Mouse (Mus musculus) thymus, postnatal 10 days (tissue): ENCODE results near the gene Trim27.

Experiments
- DNase-seq, 2 experiments: peaks; one replicate each; pipeline ENCODE4 v3.0.0; 2021; ENCODE audit warnings: low spot score in 2 of 2

Trim27 gene

DNA sequence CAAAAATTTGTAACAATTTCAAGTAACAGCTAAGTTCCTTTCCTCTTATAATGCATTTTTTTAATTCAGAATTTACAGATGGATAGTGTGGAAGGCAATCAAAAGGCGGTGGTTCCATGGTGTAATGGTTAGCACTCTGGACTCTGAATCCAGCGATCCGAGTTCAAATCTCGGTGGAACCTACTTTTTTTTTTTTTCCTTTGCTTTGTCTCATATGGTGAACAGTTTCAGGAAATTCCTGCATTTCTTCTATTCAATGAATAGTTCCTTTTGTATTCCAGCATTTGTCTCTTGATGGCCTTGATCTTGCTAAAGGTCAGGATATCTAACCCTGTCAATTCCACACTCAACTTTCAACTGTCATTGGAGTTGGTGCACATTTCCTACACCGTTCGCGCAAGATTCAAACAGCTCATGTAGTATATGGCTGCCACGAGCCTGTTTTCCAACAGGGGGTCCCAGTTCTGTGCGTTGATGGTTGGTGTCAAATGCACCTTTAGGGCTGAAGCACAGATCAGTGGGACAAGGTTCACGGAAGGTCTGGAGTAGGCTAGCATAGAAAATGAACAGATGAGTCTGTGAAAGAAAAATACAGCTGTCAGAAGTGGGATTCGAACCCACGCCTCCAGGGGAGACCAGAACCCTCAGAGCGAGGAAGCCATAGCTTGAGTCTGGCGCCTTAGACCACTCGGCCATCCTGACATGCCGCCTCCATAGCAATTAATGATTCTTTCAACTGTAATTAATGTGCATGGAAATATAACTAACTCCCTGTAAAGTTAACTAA is 6.8 kb upstream of the Trim27 start:
- DNase-seq, result peak in 1 of 2 experiments; percentile 56

DNA sequence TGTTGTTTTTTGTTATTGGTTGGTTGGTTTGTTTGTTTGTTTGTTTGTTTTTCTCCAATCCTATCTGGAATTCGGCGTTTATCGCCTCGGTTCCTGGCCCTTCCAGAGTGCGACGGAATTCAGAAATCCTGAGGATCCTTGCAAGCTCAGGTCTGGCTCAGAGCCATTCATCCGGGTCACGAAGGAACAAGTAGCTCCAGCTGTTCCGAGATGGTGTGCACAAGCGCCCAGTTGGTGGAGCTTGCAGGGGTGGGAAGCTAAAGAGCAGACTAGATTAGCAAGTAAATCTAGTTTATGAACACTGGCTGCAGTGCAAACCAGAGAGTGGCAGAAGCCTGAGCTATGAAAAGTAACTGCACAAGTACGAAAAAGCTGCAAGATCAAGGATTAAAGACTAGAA is 6.2 kb upstream of the Trim27 start:
- DNase-seq, result no peak

GRCm38 (mm10) chr13:21176733-21177132 is 2.5 kb upstream of the Trim27 start:
- DNase-seq, result no peak

GRCm38 (mm10) chr13:21177657-21178056 is 1.6 kb upstream of the Trim27 start:
- DNase-seq, result no peak

DNA sequence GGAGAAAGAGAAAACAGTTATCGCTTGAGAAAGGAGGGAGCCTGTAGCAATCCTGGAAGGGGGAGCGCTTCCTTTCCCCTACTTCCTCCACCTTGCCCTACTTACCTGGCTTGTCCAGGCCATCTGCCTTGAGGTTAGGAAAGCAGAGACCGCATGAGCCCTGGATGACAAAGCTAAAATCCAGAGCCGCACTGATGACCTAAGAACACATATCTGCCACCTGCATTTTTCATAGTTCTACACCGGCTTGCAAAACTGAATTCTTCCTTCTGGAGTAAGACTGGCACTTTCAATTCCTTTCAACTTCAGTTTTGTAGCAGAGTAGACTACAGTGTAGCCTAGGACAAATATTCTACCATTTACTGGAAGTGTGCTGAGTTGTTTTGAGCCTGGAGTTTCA is 881 bp upstream of the Trim27 start:
- no peak for DNase-seq

DNA sequence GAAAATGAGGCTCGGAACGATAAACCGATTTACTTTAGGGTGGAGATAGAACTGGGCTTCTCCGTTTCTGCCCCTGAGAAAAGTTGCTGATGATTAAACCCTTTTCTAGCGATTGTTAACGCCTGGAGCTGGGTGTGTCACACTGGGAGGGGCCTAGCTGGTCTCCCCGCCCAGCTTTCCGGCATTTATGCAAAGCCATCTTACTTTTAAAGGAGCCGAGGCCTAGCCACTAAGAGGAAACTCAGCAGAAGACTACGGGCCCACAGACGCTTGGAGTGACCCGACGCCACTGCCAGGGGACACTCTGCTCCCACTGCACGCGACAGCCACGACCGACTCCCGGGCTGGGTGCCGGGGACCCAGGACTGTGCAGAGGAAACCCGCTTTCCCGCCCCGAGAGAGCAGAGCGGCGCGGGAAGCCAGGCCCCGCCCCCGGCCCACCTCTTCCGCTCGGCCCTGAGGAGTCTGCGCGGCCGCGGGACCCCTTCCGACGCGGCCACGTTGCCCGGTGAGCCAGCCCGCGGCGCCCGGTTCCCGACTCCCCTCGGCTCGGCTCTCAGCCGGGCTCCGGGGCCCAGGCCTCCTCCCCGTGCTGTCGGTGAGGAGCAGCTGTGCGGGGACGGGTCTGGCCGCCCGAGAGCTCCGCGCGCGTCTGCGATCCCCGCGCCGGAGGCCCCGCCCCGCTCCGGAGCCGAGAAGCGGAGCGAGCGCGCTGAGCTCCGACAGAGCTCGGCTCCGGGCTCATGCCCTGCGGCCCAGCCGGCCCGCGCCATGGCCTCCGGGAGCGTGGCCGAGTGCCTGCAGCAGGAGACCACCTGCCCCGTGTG is 692 bp downstream of the Trim27 start:
- DNase-seq, result peak; percentile 75 to 80

GRCm38 (mm10) chr13:21180551-21181530 is 1.6 kb downstream of the Trim27 start:
- DNase-seq, result peak; percentile 74 to 78

DNA sequence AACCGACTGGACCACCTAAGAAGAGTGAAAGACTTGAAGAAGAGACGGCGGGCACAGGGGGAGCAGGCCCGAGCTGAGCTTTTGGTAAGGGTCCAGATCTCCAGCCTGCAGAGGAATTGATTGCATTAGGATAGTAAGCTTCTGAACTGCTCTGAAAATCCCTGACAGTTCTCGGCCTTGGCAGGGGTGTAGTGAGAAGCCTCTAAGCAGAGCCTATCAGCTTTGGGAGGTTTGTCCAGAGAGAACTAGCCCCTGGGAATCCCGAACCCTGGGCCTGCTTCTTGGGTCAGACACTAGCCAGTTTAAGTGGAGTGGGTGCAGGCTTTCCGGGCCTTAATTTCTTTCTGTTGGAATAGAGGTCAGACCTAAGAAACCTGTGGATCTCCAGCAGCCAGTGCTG is 2.8 kb downstream of the Trim27 start:
- no peak for DNase-seq

DNA sequence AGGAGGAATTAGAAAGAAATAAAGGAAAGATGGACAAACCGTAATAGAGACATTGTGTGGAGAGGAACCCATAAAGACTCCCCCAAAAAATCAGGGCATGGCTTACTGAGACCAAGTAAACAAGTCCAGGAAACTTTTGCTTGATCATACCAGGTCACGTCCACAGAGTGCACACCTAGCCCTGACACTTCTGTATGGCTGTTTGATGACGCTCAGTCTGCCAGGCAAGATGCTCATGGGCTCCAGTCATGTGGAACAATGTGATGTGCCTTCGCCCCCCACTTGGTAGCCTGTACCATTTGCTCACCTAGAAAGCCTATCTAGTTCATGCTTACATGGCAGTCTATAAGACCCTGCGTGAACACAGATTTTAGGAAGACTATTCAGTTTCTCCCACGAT is 3.8 kb downstream of the Trim27 start:
- no peak for DNase-seq

DNA sequence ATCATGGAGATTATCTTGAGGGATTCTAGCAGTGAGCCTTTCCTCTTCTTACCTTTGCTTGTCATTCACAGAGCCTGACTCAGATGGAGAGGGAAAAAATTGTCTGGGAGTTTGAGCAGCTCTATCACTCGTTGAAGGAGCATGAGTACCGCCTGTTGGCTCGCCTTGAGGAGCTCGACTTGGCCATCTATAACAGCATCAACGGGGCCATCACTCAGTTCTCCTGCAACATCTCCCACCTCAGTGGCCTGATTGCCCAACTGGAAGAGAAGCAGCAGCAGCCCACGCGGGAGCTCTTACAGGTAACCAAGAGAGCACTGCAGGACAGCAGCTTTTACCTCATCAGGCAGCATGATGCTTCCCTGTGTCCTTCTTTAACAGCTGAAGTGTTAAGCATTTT is 4.4 kb downstream of the Trim27 start:
- no peak for DNase-seq

GRCm38 (mm10) chr13:21185521-21185920 is 6.3 kb downstream of the Trim27 start:
- DNase-seq, result no peak

GRCm38 (mm10) chr13:21195406-21196228 is 16.4 kb downstream of the Trim27 start:
- no peak for DNase-seq

DNA sequence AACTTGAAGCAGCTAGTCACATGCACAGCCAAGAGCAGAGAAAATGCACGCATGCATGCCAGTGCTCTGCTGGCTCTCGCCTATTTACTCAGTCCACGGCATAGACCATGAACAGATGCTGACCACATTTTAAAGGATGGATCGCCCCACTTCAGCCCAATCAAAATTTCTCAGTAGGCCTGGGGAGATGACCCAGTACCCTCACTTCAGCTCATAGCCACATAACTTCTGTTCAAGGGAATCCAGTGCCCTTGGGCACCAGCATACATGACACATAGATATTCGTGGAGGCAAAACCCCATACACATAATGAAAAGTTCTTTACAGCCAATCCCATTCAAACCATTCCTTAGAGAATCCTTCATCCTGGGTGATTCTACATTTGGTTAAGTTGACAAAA is 18.5 kb downstream of the Trim27 start:
- DNase-seq, result no peak

- DNase-seq, result no peak
Measured at GRCm38 (mm10) chr13:21198313-21198712, 19.1 kb downstream of the Trim27 start.

DNA sequence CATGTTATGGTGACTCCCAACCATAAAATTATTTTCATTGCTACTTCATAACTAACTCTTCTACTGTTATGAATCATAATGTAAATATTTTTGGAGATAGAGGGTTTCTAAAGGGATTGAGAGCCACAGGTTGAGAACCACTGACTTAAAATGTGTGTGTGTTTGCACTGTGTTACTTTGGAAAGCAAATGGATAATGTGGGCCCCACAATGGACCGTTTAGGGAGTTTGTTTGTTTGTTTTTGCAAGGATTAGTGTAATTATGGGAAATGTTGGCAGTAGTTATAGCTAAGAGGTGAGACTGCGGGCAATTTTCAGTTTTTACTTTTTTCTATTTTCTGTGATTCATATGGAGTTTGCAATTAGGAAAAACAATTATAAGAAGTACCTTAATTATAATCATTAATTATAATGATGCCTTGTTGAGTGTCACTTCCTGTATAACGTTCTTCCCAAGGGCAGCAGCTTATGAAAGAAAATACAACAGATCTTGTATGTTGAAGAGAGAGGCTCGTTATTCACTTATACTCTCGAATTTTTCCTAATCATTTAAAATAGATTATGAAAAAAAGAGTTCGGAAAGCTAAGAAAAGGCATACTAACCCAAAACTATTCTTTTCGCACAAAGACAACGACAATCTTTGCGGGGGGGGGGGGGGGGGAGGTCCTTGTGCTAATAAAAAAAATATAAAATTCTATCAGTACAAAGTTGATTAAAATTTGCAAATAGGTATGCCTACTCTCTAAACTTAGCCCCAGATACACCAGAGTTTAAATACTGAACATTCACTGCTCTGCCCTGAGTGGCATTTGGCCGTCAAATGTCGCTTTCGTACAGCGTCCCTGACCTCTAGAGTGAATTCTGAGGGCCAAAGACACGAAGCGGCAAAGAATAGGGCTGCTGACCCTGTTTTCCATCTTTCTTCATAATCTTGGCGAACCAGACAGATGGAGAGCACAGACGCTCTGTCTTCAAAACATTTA is 20.1 kb downstream of the Trim27 start:
- DNase-seq, result peak in 1 of 2 experiments; percentile 8

- peak; percentile 83 to 91 for DNase-seq
Measured at GRCm38 (mm10) chr13:21200043-21200999, 21.1 kb downstream of the Trim27 start.

GRCm38 (mm10) chr13:21215275-21215983 is 36.2 kb downstream of the Trim27 start:
- DNase-seq, result peak; percentile 15 to 37

DNA sequence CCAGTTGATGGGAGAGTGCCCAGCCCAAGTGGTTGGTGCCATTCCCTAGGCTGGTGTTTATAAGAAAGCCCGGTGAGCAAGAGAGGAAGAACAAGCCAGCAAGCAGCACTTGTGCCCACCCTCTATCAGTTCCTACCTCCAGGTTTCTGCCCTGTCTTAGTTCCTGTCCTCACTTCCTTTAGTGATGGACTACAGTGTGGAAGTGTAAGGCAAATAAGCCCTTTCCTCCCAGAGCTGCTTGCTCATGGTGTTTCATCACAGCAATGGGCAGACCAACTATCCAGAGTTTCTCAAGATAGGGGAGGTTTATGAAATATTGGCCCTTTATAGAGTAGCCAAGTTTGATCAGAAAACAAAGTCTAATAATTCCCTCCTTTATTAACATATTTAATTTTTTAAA is 37.5 kb downstream of the Trim27 start:
- DNase-seq, result no peak
